8 mouse cellular contexts compared by ENCODE assay signal in genomic region chr8:71521634-71522033, GRCm38 (mm10). TPM values are rescaled to one million over a fixed set of nuclear protein-coding genes. Genes with fewer than 3 reads are reported as not detected.
DNase-seq lines count a peak whose midpoint lies in the region; ATAC-seq lines count a peak whose summit lies in the region.

No protein-coding gene starts in this region.

- peak; percentile 80 for ATAC-seq in intestine, embryonic 15.5 days

- no peaks in the 10 kb centered on the region for H3K9me3 ChIP-seq in intestine, embryonic 15.5 days

- H3K27me3 ChIP-seq in intestine, embryonic 15.5 days (replicated peaks), result peaks cover 11% of the 10 kb centered on the region

- no peaks in the 10 kb centered on the region for H3K36me3 ChIP-seq in intestine, embryonic 15.5 days

- peak overlapping the region; percentile 8 for H3K9ac ChIP-seq in intestine, embryonic 15.5 days

- peak overlapping the region; percentile 38 for H3K4me2 ChIP-seq in intestine, embryonic 15.5 days (replicated peaks)

- DNase-seq in adrenal gland, adult (ENCODE audit: inconsistent age in 2 of 2, low spot score in 1 of 2), result peak; percentile 94 to 98
- peak; percentile 95 for DNase-seq in embryo, embryonic 11 days
- DNase-seq in gastrocnemius, postnatal 36 days, result peak; percentile 94 to 96
- DNase-seq in left cerebral cortex, postnatal 14 days (ENCODE audit: low spot score in 2 of 2), result peak; percentile 90 to 95
- peak; percentile 95 for DNase-seq in mesoderm, embryonic 11.5 days (ENCODE audit: low read depth, low spot score)
- peak; percentile 84 for DNase-seq in right cerebral cortex, postnatal 25 days
- DNase-seq in urinary bladder, postnatal 36 days (ENCODE audit: low spot score in 2 of 2), result peak; percentile 92 to 94

- no peak overlapping the region for H3K4me3 ChIP-seq in intestine, embryonic 15.5 days (replicated peaks)

- H3K27ac ChIP-seq in intestine, embryonic 15.5 days, result no peak overlapping the region

- peaks cover 13% of the 10 kb centered on the region for H3K4me1 ChIP-seq in intestine, embryonic 15.5 days (replicated peaks)

- 4% methylated on average over 17 of the region's 17 CpGs for WGBS in intestine, embryonic 15.5 days

- intact Hi-C loops in gastrocnemius, postnatal 36 days (cut with DNase I), result loop anchor here (1.0 to 2.0 kb wide), 2 partner anchors 26 to 81 kb away; no protein-coding TSS in a partner anchor
- intact Hi-C loops in left cerebral cortex, postnatal 14 days (cut with DNase I), result loop anchor here (5.0 kb wide), 1 partner anchor 79 kb away; no protein-coding TSS in a partner anchor

RNA-seq across cellular contexts. Expression of gene Ccdc194, which starts 3.9 kb away (rescaled TPM):
- not detected for total RNA-seq in gastrocnemius, postnatal 36 days (2021)
- polyA plus RNA-seq in intestine, embryonic 15.5 days (2015; fragmentation: Nextera tagmentation; extraction: Ambion mirVana), result 0.32 and 0.43 TPM in 2 replicates
- total RNA-seq in left cerebral cortex, postnatal 14 days (2021), result not detected

RNA-seq across cellular contexts. Expression of gene Plvap, which starts 10.1 kb away (rescaled TPM):
- 1 to 10 TPM; 5.6 to 9.3 TPM for total RNA-seq in gastrocnemius, postnatal 36 days (2021)
- 76.8 and 79.2 TPM in 2 replicates for polyA plus RNA-seq in intestine, embryonic 15.5 days (2015; fragmentation: Nextera tagmentation; extraction: Ambion mirVana)
- 1 to 10 TPM; 6.6 to 7.6 TPM for total RNA-seq in left cerebral cortex, postnatal 14 days (2021)

RNA-seq across cellular contexts. Expression of gene Bst2, which starts 15.6 kb away (rescaled TPM):
- 1 to 10 TPM; 7.6 to 9.9 TPM for total RNA-seq in gastrocnemius, postnatal 36 days (2021)
- polyA plus RNA-seq in intestine, embryonic 15.5 days (2015; fragmentation: Nextera tagmentation; extraction: Ambion mirVana), result 43.0 and 45.5 TPM in 2 replicates
- 1 to 10 TPM; 2.8 to 4.2 TPM for total RNA-seq in left cerebral cortex, postnatal 14 days (2021)

RNA-seq across cellular contexts. Expression of gene Mvb12a, which starts 21.1 kb away (rescaled TPM):
- 10 to 100 TPM; 20.8 to 24.8 TPM for total RNA-seq in gastrocnemius, postnatal 36 days (2021)
- 103 and 115 TPM in 2 replicates for polyA plus RNA-seq in intestine, embryonic 15.5 days (2015; fragmentation: Nextera tagmentation; extraction: Ambion mirVana)
- total RNA-seq in left cerebral cortex, postnatal 14 days (2021), result 10 to 100 TPM; 32.9 to 38.5 TPM

RNA-seq across cellular contexts. Expression of gene Gtpbp3, which starts 33.7 kb away (rescaled TPM):
- 10 to 100 TPM in 1 of 2 experiments, 1 to 10 TPM in 1; 8.0 to 10.5 TPM for total RNA-seq in gastrocnemius, postnatal 36 days (2021)
- polyA plus RNA-seq in intestine, embryonic 15.5 days (2015; fragmentation: Nextera tagmentation; extraction: Ambion mirVana), result 13.6 and 16.3 TPM in 2 replicates
- total RNA-seq in left cerebral cortex, postnatal 14 days (2021), result 10 to 100 TPM; 29.8 to 30.8 TPM
